Mouse (Mus musculus): ENCODE measurements at regions not wholly inside any gene's neighbourhood (a gene's known extent, or its start where the extent isn't known, plus 50 kb on each side); places are given as distances from the start of the nearest gene placed in this dataset.

DNA sequence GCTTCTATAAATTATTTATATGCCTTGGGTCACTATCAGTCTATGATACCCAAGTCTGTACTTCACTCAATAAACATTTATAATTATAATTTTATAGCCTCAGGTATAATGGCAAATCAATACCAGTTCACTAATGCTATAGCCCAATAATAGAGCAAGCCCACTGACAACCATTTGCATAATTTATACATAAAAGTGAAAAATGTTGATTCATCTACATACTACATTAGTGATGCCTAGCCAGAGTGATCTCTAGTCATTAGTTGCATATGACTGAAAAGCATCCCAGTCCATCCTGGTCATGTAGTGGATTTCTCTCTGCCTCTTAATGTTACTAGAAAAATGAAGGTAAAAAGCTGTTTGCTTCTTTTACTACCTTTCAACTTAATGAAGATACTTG is 721.6 kb upstream of the Grm7 start:
- TF ChIP-seq CTCF (conservative IDR thresholded peaks at IDR 0.05; ENCODE audit: low read length) (no peak), POU5F1 (IDR thresholded peaks at IDR 0.05; ENCODE audit: borderline replicate concordance, low read length) (no peak)

Measured in E14TG2a.4 (cell line).